Mouse (Mus musculus) layer of hippocampus, adult 6 months (tissue): ENCODE measurements around the gene Urgcp. TPM values are rescaled to one million over a fixed set of nuclear protein-coding genes. Genes with fewer than 3 reads are reported as not detected.

Experiments
- long read RNA-seq, 2 experiments: library from polyadenylated mRNA; unstranded; transcript quantifications; one replicate each; pipeline ENCODE4 v2.0.0; 2019 to 2020
- polyA plus RNA-seq: library from polyadenylated mRNA; unstranded; fragments of <200 nt; fragmentation: Nextera tagmentation; gene quantifications from 2 replicates; pipeline ENCODE4 v1.2.3, GENCODE M21; 2021

The Urgcp gene
- 30.4 and 33.6 TPM in 2 replicates for polyA plus RNA-seq
- long read RNA-seq, experiment 1, full-length matches to known transcripts: 38 of 77 reads
- long read RNA-seq, experiment 1, partial matches to known transcripts: 2 of 77 reads
- long read RNA-seq, experiment 1, other reads (novel, unspliced or antisense): 37 of 77 reads
- long read RNA-seq, experiment 2, full-length matches to known transcripts: 351 of 487 reads
- long read RNA-seq, experiment 2, partial matches to known transcripts: 9 of 487 reads
- long read RNA-seq, experiment 2, other reads (novel, unspliced or antisense): 127 of 487 reads

DNA sequence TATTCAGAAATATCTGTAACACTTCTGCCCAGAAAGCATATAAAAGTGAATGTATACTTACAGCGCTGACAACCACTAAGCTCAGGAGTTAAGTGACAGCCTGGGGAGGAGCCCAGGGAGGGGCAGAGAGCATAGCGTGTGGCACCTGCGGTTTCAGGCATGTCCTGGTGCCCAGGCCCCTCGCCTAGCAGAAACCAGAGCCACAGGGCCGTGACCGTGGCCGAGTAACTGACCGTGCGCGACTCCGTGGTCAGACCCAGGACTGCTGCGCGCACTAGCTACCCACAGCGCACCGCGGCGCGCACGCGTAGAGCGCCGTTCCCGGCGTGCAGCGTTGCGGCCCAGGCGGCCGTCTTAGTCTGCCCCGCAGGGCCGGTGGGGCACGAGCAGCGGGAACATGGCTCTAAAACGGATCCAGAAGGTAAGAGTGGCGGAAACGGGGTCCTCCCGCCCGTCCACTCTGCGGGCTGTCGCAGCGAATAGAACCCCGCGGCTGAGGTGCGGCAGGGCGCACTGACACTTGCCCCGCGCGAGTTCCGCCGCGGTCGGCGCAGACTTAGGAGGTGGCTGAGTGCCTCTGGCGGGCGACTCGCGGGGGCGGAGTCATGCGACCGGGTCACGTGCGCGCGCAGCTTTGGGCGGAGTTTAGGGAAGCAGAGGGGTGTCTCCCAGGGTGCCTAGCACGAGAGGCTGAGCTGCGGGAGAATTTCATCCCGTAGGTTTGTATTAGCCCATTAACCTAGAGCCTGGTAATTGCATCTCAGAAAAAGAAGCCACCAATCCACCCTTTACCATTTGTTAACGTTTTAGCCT lies at the start of gene Urgcp:
Urgcp (minus strand) TSS at position 557 of the 813 bp plus-strand sequence.

DNA sequence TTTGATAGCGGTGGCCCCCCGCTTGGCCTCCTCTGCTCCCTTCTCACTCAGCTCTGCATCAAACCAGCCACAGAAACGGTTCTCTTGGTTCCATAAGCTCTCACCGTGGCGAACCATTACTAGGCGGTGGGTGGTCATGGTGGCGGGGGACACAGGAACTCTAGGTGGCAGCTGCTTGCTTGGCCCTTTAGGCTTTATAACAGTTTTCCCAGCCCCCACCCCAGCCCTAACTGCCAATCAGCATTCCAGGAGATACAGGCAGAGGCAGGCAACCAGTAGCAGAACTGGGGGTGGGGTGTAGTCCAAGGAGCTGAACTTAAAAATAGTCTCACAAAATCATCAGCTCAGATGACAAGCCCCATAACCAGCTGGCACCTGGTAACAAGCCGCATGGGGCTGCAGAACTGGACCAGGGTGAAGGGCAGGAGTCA lies 41.4 kb upstream of the Urgcp start, which contains the start of gene Pgam2:
Pgam2 (minus strand) TSS at position 183 of the 431 bp plus-strand sequence.

DNA sequence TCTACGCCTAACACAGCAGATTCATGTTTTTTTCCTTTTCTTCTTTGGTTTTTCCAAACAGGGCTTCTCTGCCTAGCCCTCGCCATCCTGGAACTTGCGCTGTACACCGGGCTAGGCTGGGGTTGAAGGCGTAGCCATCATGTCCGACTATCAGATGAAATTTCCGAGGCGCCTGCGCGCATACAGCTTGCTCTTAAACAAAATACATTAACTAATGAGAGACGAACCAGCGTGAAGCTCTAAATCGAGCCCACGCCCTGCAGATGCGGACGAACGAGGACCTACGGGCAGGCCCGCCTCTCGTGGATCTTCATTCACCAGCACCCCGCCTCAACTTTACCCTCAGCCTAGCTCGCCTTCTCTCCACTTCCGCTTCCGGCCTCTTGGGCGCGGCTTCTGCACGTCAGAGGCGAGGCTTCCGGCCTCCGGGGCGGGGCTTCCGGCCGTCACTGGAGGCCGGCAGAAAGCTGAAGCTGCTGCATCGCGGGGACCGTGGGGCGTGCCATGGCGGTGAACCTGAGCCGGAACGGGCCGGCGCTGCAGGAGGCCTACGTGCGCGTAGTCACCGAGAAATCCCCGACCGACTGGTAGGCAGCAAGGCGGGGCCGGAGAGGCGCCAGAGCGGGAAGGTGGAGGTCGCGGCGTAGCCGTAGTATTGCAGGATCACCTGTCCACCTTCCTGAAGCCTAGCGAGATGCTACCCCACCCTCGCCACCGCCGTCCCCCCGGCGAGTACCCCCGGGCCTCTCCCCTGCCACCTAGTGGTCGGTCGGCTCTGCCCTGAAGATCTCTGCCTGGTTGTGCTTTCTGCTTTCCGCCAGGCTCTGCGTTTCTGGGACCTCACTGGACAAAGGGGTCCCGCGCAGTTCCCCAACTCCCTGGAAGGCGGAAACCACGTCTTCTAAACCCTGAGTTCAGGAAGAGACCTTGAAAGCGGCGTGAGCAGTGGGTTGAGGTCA lies 26.2 kb upstream of the Urgcp start, which contains the start of gene Dbnl:
Dbnl (plus strand) TSS at position 433 of the 959 bp plus-strand sequence.

DNA sequence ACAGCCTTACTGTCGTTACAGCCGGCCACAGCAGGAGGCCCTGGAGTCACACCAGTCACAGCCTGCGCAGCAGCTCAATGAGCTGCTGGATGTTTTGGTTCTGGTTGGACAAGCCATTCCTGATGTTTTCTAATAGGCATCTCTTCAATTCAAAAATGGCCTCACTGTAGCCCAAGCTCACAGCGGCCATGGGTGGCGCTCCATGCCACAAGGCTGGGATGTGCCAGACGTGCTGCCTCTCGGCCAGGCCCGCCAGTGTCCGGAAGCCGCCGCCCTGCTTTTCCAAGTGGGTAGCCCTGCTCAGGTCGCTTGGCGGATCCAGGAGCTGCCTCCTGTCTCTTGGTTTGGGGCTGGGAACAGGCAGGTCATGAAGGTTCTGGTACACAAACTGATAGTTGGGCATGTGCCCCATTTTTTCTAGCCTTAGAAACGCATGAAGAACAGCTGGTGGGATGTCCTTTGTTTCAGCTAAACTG lies 46.5 kb downstream of the Urgcp start, which contains the start of gene Mrps24:
Mrps24 (minus strand) TSS at position 51 of the 476 bp plus-strand sequence.

Other genes with a start within 250 kb of the Urgcp start
- 86.1 and 89.2 TPM in 2 replicates for gene Xbp1, start 241.7 kb downstream of the Urgcp start, polyA plus RNA-seq
- gene Ccdc117, start 220.2 kb downstream of the Urgcp start, polyA plus RNA-seq: 4.7 and 6.4 TPM in 2 replicates
- gene Ankrd36, start 192.7 kb downstream of the Urgcp start, polyA plus RNA-seq: not detected in 2 replicates
- gene Mrps24, start 46.7 kb downstream of the Urgcp start, polyA plus RNA-seq: 294 and 300 TPM in 2 replicates
- 65.4 and 66.2 TPM in 2 replicates for gene Dbnl, start 26.1 kb upstream of the Urgcp start, polyA plus RNA-seq
- gene Pgam2, start 41.4 kb upstream of the Urgcp start, polyA plus RNA-seq: 43.4 and 44.1 TPM in 2 replicates
- gene Polm, start 75.6 kb upstream of the Urgcp start, polyA plus RNA-seq: 2.1 and 2.2 TPM in 2 replicates
- 4.7 and 5.5 TPM in 2 replicates for gene Aebp1, start 99.6 kb upstream of the Urgcp start, polyA plus RNA-seq
- gene Pold2, start 115.9 kb upstream of the Urgcp start, polyA plus RNA-seq: 26.7 and 29.4 TPM in 2 replicates
- not detected in 2 replicates for gene Myl7, start 136.4 kb upstream of the Urgcp start, polyA plus RNA-seq
- gene Gck, start 187.7 kb upstream of the Urgcp start, polyA plus RNA-seq: 1.5 and 2.3 TPM in 2 replicates
- gene Ykt6, start 193.3 kb upstream of the Urgcp start, polyA plus RNA-seq: 26.8 and 27.4 TPM in 2 replicates